Mouse (Mus musculus): ENCODE measurements around the gene Fgfr2.

Fgfr2 gene

DNA sequence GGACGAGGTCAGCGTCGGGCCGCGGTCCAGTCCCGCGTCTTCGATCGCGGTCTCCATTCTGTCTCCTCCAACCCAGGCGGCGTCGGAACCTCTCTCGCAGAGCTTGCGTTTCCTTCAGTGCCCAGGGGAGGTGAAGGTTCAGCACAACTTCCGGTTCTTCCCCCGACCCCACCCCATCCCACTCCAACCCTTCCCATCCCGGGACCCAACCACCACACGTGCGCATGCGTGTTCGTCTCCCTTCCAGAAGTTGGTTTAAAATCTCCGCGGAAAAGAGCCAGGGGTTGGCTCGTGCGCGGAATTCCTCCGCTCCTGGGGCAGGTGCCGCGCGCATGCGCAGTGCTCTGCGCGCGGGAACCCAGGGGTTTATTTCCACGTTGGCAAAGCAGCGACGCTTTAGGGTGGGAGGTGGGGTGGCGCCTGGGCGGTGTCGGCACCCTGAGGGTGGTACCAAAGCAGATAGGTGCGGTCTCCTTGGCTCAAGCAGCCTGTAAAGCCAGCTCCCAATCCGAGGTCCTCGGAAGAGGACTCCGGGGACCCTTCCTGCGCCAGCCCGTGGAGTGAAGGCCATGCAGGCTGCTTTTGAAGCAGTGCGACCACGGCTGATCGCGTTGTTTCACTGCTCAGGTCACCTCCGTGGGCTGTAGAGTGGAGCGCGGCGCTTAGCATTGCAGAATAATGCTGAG is 1760.4 kb downstream of the Fgfr2 start, which contains the start of gene 2310057M21Rik:
TSS of gene 2310057M21Rik (minus strand) at position 145 of the 686 bp plus-strand sequence.
- DNase-seq, result peak; percentile 97

DNA sequence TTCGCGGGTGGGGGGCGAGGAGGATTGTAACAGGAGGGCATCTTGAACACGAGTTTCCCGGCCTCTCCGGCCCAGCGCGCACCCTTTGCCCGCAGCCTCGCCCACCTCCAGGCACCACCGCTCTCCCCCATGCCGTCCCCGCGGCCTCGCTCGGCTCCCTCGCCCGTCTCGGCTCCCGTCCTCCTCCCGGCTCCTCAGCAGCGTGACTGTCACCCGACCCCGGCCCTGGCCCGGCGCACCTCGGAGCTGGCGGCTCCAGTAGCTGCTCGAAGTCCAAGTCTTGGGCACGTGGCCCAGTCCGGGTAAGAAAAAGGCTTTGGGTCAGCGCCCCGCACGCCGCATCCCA is 1760.9 kb downstream of the Fgfr2 start:
- DNase-seq, result no peak

DNA sequence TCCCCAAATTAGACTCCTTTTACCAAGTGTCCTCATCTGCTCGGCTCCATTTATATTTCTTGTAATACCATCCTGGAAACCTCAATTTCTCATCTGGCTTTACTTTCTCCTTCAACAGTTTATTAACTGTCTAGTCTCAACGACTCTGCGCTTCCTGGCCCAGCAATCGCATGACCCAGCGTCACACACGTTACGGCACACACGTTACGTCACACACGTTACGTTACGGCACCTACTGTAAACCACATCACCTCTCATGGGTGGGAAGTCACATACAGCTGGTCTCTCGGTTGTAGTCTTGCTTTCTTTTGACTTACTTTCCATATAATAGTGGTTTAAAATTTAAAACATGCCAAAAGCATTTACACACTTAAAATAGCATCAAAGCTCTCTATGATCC is 1767.0 kb downstream of the Fgfr2 start:
- DNase-seq, result no peak

DNA sequence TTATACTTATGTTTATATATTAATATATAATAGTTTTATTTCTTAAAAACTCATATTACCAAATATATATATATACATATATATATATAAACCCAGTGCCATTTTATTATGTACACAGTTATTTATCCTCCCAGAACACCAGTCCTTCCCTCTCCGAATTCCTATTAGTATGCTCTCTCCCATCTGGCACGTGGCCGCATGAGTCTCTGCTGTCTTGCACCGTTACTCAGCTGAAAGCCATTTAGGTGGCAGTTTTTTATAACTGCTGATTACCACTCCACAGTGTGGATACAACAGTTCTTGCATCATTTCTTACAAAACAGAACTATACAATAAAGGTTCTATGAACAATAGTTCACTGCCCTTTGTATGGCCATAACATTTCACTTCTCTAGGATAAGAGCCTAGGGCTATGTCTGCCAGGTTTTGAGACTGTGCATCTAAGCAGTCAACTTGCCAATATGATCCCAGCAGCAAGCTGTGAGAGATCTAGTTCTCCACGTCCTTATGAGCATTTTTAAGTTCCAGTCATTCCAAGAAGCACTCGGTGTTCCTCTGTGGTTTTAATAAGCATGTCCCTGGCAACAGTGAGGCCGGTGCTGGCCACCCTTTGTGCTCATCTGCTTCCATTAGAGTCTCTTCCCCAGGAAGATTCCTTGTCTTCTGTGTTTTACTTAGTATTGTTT is 1777.2 kb downstream of the Fgfr2 start:
- no peak for DNase-seq

DNA sequence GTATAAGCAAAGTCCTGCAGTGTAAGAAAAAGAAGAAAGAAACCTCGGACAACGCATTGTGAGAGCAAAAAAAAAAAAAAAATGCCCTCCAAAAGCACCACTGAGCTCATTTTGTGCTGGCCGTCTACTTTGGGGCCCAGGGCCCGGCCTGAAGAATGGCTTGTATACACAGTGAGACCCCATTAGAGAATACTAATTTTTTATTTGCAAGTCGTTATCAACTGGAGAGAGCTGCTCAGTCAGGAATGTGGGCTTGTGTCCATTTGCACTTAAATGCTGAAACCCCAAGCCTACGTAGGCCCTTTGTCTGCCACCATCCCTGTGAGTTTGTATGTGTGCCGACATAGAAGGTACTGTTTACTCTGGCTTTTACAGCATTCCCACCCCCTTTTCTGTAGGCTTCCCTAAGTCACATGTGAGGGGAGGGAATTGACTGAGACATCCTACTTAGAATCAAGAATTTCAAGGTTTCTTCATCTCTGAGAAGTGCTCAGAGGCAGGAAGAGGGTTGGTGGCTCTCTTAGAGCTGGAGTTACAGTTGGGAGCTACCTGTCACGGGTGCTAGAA is 1785.6 kb downstream of the Fgfr2 start:
- no peak for DNase-seq

DNA sequence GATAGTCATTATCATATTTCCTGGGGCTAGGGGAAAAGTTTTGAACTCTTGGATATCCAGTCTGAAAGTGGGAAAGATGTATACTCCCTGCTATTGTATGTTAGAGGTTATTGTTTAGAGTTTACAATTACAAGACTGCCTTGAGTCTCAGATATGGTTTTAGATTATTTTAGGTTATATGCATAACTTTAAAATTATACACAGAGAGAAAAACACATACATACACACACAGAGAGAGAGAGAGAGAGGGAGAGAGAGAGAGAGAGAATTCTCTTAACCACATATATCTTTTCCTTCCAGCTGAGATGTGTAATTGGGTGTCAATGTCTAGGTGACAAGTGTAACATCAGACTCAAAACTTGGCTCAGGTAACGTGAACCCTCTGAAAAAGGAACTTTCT is 1789.6 kb downstream of the Fgfr2 start, which contains the start of gene Fam24a:
TSS of gene Fam24a (plus strand) at position 301 of the 400 bp plus-strand sequence.
- no peak for DNase-seq

DNA sequence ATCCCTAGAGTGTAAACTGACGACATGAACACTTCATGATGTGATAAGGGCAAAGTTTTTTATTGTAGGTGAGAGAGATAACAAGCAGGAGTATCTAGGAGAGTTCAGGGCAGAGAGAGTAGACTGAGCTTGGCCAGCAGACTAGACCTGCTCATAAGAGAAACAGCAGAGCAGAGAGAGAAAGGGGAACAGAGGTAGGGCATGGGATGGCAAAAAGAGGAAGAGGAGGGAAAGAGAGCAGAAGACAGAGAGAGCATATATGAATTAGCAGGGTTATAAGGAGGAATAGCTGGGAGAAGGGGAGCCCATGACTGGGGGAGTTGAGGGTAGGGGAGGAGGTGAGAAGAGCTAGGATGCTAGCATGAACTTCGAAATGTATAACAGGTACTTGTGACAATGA is 1791.5 kb downstream of the Fgfr2 start:
- DNase-seq, result no peak

DNA sequence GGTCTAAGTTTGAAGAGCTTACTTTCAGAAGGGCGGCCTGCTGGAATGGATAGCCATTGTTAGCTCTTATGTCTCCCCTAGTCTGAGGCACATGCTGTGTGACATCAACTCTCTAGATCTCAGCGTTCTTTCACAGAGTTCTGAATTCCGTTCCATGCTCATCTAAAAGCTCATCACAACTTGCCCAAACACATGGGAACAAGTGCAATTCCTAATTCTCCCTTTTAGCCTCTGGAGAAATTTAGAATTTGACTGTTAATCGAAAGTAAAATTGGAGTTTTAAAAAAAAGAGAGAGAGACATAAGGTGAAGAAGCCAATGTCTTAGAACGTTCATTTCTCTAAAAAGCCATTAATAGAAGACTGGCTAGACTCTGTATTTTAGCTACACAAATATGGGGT is 1793.7 kb downstream of the Fgfr2 start, which contains the start of gene Fam24b:
TSS of gene Fam24b (minus strand) at position 101 of the 400 bp plus-strand sequence.
- no peak for DNase-seq

DNA sequence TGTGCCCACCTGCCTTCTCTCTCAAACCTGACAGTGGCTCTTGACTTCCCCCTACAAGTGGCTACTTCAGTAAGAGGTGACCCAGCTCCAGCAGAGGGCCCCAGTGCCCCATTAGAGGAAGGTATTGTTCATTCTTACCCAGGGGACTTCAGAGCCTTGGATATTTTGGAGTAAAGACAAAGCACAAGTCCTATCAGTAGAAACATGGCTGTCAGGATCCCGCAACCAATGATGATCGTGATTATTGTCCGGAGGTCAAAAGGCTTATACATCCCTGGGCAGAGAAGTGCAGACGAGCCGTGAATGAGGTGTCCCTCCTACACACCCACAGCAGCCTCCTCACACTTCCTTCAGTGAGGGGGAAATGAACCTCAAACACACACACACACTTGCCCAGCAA is 1796.1 kb downstream of the Fgfr2 start:
- DNase-seq, result no peak

DNA sequence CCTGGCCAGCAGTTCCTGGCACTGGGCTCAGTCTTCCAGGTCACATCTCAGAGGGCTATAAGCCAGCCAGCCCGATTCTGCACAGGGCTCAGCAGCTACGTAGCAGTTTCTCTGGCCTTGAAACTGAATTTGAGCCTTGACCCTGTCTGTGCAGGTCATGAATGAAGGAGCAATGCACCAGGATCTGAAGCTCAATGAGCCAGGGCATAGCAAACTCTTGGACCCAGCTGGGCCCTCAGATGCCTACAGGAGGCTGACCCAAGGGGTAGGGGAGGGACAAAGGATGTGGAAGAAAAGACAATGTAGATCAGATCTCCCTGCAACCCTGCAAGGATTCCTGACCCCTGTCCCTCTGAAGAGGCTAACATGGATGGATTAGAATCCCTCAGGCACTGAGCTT is 1801.0 kb downstream of the Fgfr2 start, which contains the start of gene Cuzd1:
TSS of gene Cuzd1 (minus strand) at position 101 of the 400 bp plus-strand sequence.
- DNase-seq, result no peak

DNA sequence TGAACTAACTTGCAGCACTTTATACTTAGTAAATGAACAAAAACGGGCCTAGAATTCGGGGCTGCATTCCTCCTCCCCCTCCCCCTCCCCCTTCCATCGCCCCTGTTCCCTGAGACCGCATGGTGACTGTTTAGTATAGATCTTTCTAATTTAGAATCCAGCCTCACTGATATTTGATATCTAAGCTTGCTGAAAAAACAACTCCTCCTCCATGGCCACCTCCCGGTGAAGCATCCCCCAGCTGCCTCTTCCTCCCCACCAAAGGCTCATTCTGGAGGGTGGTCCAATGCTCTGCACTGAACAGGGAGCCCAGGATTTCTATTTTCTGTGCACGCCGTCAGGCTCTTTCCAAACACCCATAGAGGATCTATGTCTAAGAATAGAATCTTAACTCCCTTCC is 1804.8 kb downstream of the Fgfr2 start:
- DNase-seq, result no peak

DNA sequence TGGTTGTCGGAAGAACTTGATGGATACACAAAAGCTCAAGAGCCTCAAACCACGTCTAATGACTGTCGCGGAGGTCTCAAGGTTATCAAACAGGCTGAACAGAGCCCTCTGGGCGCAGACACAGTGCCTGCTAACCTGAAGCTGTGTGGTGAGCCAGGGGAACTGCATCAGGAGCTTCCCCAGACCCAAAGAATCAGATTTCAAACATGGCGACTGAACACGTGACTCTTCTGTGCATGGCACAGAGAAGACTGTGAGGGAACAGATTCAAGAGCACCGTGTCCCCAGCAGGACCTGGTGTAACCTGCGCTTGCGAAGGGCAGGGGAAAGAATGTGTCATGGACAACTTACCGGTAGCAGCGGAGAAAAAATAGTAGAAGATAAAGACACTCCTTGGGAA is 1805.6 kb downstream of the Fgfr2 start:
- DNase-seq, result no peak

DNA sequence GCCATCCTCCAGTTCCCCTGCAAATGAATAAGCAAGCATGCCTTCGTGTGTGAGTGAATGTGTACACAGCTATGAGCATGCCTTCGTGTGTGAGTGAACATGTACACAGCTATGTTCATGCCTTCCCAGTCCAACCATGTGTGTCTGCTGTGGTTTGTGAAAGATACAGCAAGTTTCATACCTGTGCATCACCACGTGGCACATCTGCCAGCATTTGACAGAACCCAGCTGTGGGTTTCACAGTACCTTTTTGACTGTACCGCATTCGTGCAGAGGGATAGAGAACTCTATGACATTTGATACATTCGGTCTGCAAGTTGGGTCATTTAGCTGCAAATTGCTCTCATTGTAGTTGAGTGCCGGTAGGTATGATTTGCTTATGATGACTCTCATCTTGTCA is 1808.7 kb downstream of the Fgfr2 start:
- no peak for DNase-seq

DNA sequence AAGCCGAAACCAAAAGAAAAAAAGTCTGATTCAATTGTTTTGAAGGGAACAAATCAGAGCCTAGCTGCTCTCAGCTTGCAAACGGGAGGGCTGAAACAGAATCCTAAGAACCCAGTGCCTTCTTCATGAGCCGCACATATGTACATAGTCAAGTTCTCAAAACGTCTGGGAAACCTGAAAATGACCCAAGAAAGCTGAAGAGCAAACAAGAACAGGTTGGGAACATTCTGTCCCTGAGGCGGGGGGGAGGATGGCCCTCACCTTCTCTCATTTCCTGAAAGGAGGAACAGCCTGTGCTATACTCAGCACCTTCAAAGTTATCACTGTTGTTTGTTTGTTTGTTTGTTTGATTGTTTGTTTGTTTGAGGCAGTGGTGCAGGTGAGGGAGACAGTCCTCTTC is 1816.4 kb downstream of the Fgfr2 start:
- DNase-seq, result no peak

DNA sequence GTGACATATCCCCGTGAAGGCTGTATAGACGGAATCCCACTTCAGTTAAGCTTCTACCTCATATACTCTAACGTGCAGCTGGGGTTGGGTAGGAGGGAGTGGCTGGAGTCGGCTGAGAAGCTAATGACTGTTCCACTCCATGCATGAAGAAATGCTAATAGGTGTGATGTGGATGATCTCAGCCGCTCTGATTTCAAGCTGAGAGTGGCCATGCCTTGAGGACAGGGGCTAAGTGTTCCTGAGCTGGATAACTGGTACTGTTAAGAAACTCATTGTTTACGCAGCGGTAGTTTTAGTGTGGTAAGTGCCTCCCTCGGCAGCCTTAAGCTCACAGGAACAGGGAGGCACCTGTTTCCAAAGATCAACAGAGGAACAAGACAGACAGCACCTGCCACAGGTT is 1819.8 kb downstream of the Fgfr2 start:
- no peak for DNase-seq

DNA sequence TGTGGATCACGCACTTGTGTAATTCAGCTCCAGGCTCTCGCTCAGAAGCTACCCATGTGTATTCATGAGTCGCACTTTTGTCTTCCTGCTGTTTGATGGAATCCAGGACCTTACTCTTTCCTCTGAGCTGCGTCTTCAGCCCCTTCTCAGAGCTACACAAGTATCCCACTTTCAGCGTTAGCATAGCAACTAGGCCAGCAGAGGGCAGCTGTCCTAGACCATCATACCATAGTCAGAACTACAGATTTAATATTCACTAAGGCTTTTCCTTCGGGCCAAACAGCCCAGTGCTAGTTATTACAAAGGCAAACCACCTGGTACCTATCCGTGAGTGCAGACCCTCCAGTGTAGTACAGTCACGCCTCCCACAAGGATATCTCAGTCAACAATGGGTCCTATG is 1826.0 kb downstream of the Fgfr2 start:
- DNase-seq, result no peak

DNA sequence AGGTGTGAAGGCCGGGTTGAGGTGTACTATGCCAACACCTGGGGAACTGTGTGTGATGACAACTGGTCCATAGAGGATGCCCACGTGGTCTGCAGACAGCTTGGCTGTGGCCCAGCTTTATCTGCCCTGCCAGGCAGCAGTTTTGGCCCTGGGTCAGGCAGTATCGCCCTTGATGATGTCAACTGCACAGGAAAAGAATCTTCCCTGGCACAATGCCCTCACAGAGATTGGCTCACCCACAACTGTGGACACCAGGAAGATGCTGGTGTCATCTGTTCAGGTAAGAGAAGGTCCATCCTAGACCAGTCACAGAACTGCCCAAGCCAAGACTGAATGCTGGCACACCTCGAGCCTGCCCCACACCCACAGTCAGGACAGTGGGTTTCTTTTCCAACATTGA is 1857.3 kb downstream of the Fgfr2 start:
- no peak for DNase-seq

DNA sequence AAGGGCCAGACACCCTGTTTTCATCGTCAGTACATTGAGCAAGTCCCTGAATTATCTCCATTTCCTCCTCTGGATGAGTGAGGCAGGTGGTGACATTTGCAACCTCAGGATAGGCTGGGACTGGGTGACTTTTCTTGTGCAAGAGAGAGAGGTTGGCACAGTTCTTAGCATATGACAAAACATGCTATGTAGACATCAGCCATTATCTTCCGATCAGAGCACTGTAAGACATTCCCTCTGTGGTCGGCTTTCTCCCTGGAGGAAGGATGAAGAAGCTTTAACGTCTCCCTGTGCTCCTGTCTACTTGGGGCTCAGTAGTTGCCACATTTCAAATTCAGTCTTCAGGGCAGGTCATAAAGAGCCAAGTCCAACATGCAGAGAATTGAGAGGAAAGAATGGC is 1858.9 kb downstream of the Fgfr2 start:
- no peak for DNase-seq

DNA sequence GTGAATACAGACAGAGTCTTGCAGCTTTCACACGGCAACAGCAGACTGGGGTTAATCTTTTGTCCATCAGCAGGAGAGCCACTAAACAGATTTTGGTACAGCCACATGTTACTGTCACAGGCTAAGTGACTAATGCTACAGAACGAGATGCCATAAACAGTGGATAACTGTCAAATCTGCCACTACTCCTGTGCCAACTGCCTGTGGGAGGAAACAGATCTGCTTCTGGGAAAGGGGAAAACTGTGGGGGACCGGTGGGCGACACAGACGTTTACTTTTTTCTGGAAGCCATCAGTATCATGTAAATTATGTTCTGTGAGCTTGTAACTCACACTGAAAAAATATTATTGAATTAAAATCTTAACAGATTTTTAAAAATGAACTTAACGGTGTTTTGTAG is 1862.2 kb downstream of the Fgfr2 start:
- no peak for DNase-seq

DNA sequence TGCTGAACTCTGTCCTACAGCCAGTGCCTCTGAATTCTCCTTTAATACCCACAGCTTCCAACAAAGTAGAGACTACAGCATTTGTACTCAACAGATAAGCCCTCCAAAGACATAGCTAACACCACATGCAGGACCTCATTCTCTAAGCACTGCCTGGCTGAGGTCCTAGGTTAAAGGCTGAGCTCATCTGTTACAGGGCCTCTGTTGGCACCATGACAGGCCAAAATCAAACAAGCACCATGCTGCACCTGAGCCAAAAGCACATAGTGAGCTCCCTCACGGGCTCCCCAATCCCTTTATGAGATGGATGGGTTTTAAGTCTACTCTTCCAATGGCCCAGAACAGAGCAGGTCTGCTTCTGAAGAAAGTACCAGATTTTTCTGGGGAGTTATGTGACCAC is 1865.8 kb downstream of the Fgfr2 start:
- DNase-seq, result no peak

DNA sequence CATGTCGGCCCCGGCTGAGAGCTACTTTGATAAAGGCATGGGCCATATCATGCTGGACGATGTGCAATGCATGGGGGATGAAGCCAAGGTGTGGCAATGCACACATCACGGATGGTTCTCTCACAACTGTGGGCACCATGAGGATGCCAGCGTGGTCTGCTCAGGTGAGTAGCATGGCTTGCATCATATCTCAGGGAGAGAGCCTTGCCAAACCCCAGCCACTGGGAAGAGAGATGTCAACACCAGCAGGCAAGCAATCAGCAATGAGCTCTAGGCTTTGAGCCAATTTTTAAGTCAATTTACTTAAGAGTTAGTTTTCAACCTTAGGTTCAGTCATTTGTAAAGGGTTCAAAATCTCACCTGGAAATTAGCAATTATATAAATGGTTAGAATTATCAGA is 1866.3 kb downstream of the Fgfr2 start:
- DNase-seq, result no peak

DNA sequence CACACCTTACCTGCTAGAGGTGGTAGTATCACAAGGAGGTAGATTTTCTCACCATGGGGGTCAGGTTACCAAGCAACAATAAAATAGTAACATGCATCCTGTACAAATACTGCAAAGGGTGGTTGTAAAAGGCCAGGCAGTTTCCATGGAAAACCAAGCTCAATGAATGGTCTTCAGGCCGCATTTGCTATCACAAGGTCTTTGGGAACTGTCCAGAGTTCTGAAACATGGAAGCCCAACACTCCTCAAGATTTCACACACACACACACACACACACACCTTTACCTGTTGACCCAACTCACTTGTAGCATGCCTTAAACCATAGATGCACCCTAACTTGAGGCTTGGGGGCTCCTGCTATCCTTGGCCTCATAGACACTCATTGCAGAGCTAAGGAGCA is 1878.2 kb downstream of the Fgfr2 start:
- no peak for DNase-seq

DNA sequence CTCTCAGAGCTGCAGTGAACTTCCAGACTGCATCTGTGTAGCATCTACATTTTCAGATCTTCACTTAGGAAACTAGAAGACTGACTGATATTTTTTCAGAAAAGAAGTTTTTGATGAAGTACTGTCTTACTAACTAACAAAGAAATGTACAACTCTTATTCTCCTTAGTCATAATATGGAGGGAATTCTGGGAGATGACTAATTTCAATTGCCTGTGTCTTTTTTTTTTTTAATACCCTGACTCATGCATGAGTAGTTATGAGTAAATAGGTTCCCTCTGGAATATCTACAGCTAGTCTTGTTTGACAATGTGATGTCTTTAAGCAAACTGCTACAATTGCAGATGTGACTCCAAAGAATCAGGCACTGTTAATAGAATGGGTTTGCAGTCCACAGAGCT is 1887.1 kb downstream of the Fgfr2 start:
- DNase-seq, result no peak

DNA sequence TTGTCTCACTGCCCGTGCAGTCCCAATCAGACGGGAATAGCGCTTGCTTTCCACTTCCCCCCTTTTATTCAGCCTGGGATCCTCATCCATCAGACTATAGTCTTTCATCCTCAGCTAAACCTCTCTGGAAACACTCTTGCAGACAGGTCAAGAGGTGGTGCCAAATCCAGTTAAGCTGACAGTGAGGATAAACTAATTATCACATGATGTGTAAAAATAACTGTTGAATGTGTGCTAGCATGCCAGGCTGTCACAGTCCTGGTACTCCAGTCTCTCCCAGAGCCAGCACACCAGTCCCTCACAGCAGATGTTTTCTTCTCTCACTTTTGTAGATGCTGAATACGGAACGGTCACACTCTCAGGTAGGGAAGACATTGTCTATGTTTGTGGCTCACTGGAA is 1900.1 kb downstream of the Fgfr2 start:
- no peak for DNase-seq

All from cerebellum, adult 11 months (tissue).